Mouse (Mus musculus) intestine, embryonic 14.5 days (tissue): ENCODE results near the gene Moap1. TPM values are rescaled to one million over a fixed set of nuclear protein-coding genes. Genes with fewer than 3 reads are reported as not detected.

Experiments
- ATAC-seq: fragments of 200-750 bp; cut with Nextera tagmentation; replicated peaks from 2 replicates; pipeline ENCODE4 v1.8.0; 2017; ENCODE audit warnings: low read depth, moderate number of reproducible peaks, moderate TSS enrichment, moderate library complexity; ENCODE audit not compliant: low FRiP score, low TSS enrichment
- DNase-seq: peaks from one replicate; pipeline ENCODE4 v3.0.0-alpha.2; 2018; ENCODE audit warnings: low spot score
- H3K27ac ChIP-seq: fragments of 300-500 bp; sonication (generic); 2 replicates; pipeline ENCODE4 v1.5.1; 2014; ENCODE audit warnings: low read depth, mild to moderate bottlenecking, control low read depth
- H3K27me3 ChIP-seq: fragments of 300-500 bp; sonication (generic); replicated peaks from 2 replicates; pipeline ENCODE4 v1.6.1; 2014; ENCODE audit warnings: low read length, control low read depth; ENCODE audit not compliant: control insufficient read depth, insufficient read depth
- H3K36me3 ChIP-seq: fragments of 300-500 bp; sonication (generic); 2 replicates; pipeline ENCODE4 v1.6.1; 2014; ENCODE audit warnings: low read length, control low read depth; ENCODE audit not compliant: control insufficient read depth, insufficient read depth
- H3K4me1 ChIP-seq: fragments of 300-500 bp; sonication (generic); replicated peaks from 2 replicates; pipeline ENCODE4 v1.6.1; 2014; ENCODE audit warnings: low read length, control low read depth, mixed read lengths; ENCODE audit not compliant: control insufficient read depth, insufficient read depth
- H3K4me2 ChIP-seq: fragments of 300-500 bp; sonication (generic); 2 replicates; pipeline ENCODE4 v1.6.1; 2014; ENCODE audit warnings: low read length
- H3K4me3 ChIP-seq: fragments of 300-500 bp; sonication (generic); 2 replicates; pipeline ENCODE4 v1.5.1; 2014; ENCODE audit warnings: low read depth, low read length, control low read depth, mixed read lengths
- H3K9ac ChIP-seq: fragments of 300-500 bp; sonication (generic); 2 replicates; pipeline ENCODE4 v1.6.1; 2014; ENCODE audit warnings: mild to moderate bottlenecking, low read length
- H3K9me3 ChIP-seq: fragments of 300-500 bp; sonication (generic); 2 replicates; pipeline ENCODE4 v1.6.1; 2016; ENCODE audit warnings: low read length, control low read depth; ENCODE audit not compliant: control insufficient read depth
- WGBS: fragments of 180-500 bp; shearing (Covaris S2); extraction: QIAGEN DNeasy Blood & Tissue Kit; methylation state at CpG from one replicate; pipeline ENCODE4 v1.1.7; 2014; 5-methylcytosine and 5-hydroxymethylcytosine counted together
- polyA plus RNA-seq: library from polyadenylated mRNA; unstranded; fragments of >200 nt; fragmentation: Nextera tagmentation; extraction: Ambion mirVana; gene quantifications from 2 replicates; pipeline ENCODE4 v1.2.1, GENCODE M21; 2014

Gene Moap1
- polyA plus RNA-seq, 1 experiment from 2014 or later = 21.0 TPM

DNA sequence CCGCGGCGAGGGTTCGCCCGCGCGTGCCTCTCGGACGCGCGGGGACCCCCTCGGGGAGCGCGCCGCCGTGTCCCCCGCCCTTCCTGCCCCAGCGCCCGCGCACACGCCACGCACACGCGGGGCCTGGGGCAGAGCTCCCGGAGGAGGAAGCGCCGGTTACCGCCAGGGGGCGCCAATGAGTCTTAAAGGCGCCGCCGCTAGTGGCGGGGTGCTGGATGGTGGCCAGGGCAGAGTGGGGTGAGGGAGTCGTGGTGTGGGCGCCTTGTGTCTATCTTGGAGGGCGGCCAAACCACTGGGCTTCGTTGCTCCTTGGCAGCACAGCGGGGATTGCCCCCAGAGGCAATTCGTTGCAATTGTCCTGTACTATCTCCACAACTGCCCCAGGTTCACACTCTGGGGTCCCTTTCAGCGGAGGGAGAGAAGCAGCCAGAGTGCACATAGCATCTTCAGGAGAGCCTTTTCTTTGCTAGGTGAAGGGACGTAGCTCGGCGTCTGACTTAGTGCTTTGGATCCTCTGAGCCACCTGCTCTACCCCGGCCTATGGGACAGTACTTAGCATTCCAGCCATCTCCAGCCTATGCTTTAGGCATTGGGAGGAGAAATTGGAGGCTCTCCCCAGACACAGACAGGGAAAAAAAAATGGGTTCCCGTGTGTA is 38.1 kb downstream of the Moap1 start:
- WGBS = 2% methylated on average over 43 of the region's 45 CpGs
- Histone ChIP-seq H3K27me3 (no peaks in the 10 kb centered on the region), H3K4me1 (peaks cover 25% of the 10 kb centered on the region), H3K9ac (peak overlapping the region; percentile 83), H3K4me2 (peak overlapping the region; percentile 79), H3K27ac (peak overlapping the region; percentile 84), H3K9me3 (no peaks in the 10 kb centered on the region), H3K36me3 (no peaks in the 10 kb centered on the region), H3K4me3 (peak overlapping the region; percentile 65)
- DNase-seq (peak; percentile 92), ATAC-seq (peak; percentile 81)

DNA sequence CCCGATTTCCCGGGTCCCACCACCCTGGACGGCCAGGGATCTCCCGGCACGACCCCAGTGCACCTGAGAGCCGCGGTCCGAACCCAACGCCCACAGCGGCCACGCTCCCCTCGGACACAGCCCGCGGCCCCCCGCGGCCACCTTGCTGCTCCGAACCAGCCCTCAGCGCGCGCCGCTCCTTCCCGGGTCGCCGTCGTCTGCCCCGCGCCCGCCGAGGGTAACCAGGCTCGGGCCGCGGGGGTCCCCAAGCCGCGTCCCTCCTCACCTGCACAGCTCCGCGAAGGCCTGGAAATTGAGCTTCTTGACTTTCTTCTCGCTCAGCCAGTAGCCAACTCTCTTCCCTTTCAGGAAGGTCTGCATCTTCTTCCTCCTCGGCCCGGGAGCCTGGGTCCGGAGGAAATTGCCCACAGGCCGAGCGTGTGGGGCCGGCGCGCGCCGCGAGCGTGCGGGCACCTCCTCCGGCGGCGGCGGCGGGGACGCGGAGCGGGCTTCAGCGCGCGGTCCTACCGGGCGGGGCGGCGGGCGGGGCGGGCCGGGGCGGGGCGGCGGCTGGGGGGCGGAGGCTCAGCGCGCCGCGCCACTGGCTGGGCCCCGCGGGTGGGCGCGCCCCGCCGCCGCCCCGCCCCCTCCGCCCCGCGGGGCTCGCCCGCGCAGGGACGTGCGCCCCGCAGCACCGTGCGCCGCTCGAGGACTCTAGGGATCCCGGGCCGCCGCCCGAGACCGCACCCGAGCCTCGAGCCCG is 38.8 kb downstream of the Moap1 start, which contains the start of gene Itpk1:
Gene Itpk1 (minus strand): TSS at position 474 of the 742 bp plus-strand sequence.
- peak within 1 kb of the TSS; percentile 79 for H3K4me2 ChIP-seq
- WGBS = under 1% methylated on average over 82 of the region's 105 CpGs
- H3K9me3 ChIP-seq = no peaks in the 10 kb centered on the region
- no peaks in the 10 kb centered on the region for H3K27me3 ChIP-seq
- peak within 1 kb of the TSS; percentile 84 for H3K27ac ChIP-seq
- peaks cover 33% of the 10 kb centered on the region for H3K4me1 ChIP-seq
- H3K9ac ChIP-seq = peak within 1 kb of the TSS; percentile 83
- DNase-seq (peak; percentile 83), ATAC-seq (peak; percentile 94)
- H3K36me3 ChIP-seq = no peaks in the 10 kb centered on the region
- peak within 1 kb of the TSS; percentile 65 for H3K4me3 ChIP-seq

DNA sequence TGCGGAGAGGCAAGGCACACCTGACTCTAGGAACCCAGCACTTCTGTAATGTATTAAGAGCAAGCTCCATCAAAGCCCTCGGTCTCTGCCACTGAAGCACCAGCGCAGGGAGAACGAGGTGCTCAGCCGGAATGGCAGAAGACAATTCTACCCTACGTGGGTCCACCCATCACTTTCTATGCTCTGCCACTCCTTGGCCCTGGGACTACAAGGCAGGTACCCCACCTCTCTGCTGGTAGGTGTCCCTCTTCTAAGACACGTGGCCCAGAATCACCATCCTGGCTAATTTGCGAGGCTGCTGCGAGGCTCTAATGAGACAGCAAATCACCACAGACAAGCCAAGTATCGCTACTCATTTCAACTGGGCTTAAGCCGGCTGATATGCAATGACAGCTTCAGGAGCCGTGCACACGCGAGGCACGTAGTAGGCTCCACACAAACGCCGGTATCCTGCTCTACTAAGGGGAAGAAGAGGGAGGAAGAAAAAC is 39.5 kb downstream of the Moap1 start:
- Histone ChIP-seq H3K27me3 (no peaks in the 10 kb centered on the region), H3K36me3 (no peaks in the 10 kb centered on the region), H3K9ac (peak overlapping the region; percentile 60), H3K4me1 (peaks cover 38% of the 10 kb centered on the region), H3K9me3 (no peaks in the 10 kb centered on the region), H3K4me3 (peak overlapping the region; percentile 65), H3K4me2 (peak overlapping the region; percentile 79), H3K27ac (no peak overlapping the region)
- 13% methylated on average over 17 of the region's 17 CpGs for WGBS
- ATAC-seq (no peak), DNase-seq (peak; percentile 69)

DNA sequence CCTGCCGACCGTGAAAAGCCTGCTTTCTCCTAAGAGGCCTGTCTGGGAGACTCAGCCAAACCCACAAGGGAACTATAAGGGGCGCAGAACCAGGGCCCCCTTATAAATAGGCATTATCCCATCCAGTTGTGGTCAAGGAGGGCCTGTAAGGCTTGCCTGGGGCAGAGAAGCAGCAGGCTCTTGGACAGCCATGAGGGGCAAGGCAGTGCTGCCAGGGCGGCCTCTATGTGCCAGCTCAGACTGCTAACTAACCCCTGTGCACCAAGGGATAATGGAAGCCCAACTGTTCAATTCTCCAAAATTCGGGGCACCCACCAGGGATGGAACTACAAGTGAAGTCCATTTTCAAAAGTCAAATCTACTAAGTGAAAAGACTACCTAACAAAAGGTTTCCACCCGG is 40.0 kb downstream of the Moap1 start:
- Histone ChIP-seq H3K9me3 (no peaks in the 10 kb centered on the region), H3K9ac (peak overlapping the region; percentile 60; the same call in 1 of the 2 replicates), H3K4me1 (peaks cover 44% of the 10 kb centered on the region), H3K36me3 (no peaks in the 10 kb centered on the region), H3K4me2 (peak overlapping the region; percentile 79), H3K27ac (no peak overlapping the region), H3K4me3 (peak overlapping the region; percentile 65), H3K27me3 (no peaks in the 10 kb centered on the region)
- WGBS = 48% methylated on average over 6 of the region's 6 CpGs
- no peak for DNase-seq
- ATAC-seq = no peak

DNA sequence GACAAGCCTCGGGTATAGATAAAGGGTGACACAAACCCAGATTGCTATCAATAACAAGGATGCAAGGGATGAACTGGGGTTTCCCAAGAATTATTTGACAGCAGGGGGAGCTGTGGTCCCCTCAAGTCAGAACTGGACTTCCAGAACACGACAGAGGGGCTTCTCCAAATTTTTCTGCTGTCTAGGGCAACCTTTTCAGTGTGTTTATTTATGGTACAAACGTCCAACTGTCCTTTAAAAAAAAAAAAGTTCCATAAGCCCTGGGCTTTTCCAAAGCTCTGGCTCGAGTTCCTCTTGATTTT is 40.4 kb downstream of the Moap1 start:
- WGBS = 7% methylated on average over 4 of the region's 4 CpGs
- no peaks in the 10 kb centered on the region for H3K36me3 ChIP-seq
- H3K9ac ChIP-seq = 0 out of 2 replicates have a peak overlapping the region, but pooled peaks have one; percentile 60
- H3K4me2 ChIP-seq = peak overlapping the region; percentile 79
- DNase-seq = peak; percentile 66
- peak overlapping the region; percentile 39; the same call in 1 of the 2 replicates for H3K27ac ChIP-seq
- no peaks in the 10 kb centered on the region for H3K27me3 ChIP-seq
- peaks cover 47% of the 10 kb centered on the region for H3K4me1 ChIP-seq
- H3K4me3 ChIP-seq = peak overlapping the region; percentile 65
- ATAC-seq = no peak
- no peaks in the 10 kb centered on the region for H3K9me3 ChIP-seq

DNA sequence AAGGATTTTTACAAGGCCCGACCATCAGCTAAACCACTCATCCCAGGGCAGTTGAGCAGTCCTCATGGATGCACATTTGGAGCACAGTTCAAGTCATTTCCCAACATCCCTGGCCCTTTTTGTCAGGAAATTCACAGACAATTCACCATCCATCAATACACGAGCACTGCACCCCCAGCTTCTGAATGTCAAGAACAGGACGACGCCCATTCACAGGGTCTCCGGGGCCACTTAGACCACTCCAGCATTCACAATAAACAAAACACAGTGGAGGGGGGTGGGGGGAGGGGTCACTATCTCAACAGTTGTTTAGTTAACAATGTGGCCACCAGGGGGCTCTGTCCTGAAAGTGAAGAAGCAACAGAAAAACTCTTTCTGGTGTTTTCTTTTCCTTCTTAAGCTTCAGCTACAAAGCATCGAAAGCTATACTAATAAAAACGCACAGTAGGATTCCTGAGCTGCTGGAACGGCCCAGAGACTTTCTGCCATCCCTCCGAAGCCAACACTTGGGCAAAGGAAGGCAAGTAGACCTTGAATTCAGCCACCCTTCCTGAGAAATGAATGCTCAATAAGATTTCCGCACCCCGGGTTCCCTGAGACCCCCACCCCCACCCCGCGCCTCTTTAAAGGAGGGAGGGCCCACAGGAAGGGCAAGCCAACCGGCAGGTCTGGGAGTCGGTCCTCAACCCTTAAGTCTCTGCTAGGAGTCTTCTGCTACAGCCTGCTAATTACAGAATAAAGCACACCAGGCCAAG is 40.9 kb downstream of the Moap1 start:
- peak overlapping the region; percentile 79 for H3K4me2 ChIP-seq
- DNase-seq = peak; percentile 86
- peak overlapping the region; percentile 65 for H3K4me3 ChIP-seq
- no peak overlapping the region for H3K9ac ChIP-seq
- no peaks in the 10 kb centered on the region for H3K36me3 ChIP-seq
- no peaks in the 10 kb centered on the region for H3K27me3 ChIP-seq
- H3K4me1 ChIP-seq = peaks cover 50% of the 10 kb centered on the region
- WGBS = 10% methylated on average over 14 of the region's 15 CpGs
- no peak for ATAC-seq
- no peaks in the 10 kb centered on the region for H3K9me3 ChIP-seq
- H3K27ac ChIP-seq = peak overlapping the region; percentile 39; the same call in 1 of the 2 replicates

DNA sequence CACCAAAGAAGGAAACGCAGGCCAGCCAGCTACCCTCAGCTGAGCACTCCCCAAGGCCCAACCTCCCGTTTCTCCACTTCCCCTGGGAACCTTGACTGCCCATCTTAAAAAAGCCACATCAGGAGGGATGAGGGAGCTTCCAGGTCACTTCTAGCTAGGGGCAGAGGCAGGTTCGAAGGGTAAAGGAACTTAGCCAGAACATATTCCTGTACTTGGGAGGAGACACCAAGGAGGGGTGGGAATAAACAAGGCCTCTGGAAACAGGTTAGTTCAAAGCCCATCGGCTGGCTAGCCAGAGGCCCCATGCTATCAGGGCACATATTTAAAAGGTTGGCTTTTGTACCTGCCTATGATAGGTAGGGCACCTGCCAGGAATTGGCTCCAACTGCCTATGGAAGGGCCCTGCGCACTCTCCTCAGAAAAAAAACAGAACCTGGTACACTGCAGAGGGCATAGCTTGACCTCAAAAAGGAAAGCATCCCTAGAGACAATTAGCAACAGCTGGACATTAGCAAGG is 41.7 kb downstream of the Moap1 start:
- DNase-seq = no peak
- peak overlapping the region; percentile 79 for H3K4me2 ChIP-seq
- no peaks in the 10 kb centered on the region for H3K27me3 ChIP-seq
- WGBS = 87% methylated on average over 5 of the region's 5 CpGs
- no peaks in the 10 kb centered on the region for H3K36me3 ChIP-seq
- H3K9me3 ChIP-seq = no peaks in the 10 kb centered on the region
- no peak overlapping the region for H3K27ac ChIP-seq
- H3K4me1 ChIP-seq = peaks cover 54% of the 10 kb centered on the region
- H3K4me3 ChIP-seq = peak overlapping the region; percentile 8; the same call in 1 of the 2 replicates
- H3K9ac ChIP-seq = no peak overlapping the region
- ATAC-seq = no peak

DNA sequence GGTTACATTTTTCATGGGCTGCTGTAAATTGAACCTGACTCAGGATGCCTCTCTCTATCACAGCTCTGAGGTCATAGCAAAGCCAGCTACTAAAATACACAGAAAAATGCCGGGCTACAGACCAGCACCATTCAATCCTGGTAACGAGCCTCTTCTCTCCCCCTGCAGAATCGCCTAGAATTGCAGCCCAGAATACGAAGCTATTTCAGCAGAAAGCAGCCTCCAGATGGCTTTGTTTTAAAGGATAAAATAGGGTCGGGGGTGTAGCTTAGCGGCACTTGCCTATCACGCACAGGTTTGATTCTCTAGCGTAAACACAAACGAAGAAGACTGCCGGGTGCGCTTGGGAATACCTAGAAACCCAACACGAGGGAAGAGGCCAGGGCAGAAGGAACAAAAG is 43.0 kb downstream of the Moap1 start:
- peaks cover 56% of the 10 kb centered on the region for H3K4me1 ChIP-seq
- H3K4me3 ChIP-seq = no peak overlapping the region
- no peak overlapping the region for H3K9ac ChIP-seq
- ATAC-seq = no peak
- H3K9me3 ChIP-seq = no peaks in the 10 kb centered on the region
- no peak for DNase-seq
- no peaks in the 10 kb centered on the region for H3K27me3 ChIP-seq
- no peak overlapping the region for H3K4me2 ChIP-seq
- no peaks in the 10 kb centered on the region for H3K36me3 ChIP-seq
- 52% methylated on average over 12 of the region's 12 CpGs for WGBS
- no peak overlapping the region for H3K27ac ChIP-seq
